Mouse (Mus musculus): ENCODE measurements at regions not wholly inside any gene's neighbourhood (a gene's known extent, or its start where the extent isn't known, plus 50 kb on each side); places are given as distances from the start of the nearest gene placed in this dataset.

DNA sequence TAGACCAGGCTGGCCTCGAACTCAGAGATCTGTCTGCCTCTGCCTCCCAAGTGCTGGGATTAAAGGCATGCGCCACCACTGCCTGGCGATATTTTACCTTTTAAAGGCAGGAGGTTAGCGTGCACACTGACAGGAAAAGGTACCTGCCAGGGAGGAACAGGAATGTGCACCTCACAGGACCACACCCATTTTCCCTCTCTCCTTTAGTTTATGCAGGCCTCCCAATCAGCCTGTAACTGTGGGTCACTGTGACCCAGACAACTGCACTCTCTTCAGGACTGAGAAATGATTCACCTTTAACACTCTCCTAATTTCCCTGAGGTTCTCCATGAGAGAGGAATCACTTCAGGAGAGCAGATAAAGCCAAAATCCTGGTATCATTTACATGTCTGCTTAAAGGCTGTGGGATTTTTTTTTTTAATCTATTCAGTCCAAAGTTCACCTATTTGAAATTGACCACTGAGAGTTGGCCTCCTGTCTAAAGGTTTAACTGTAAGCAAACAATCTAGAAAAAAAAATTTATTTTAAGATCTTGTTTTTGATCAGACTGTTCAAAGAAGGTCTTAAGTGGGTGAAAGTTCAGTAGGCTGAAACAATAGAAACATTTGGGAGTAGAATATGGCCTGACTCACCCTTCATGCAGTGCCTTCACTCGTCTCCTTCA lies 61.7 kb upstream of the Lrig2 start:
- no peak for TF ChIP-seq CTCF (IDR thresholded peaks at IDR 0.05; ENCODE audit: low read depth)
- H3K4me2 ChIP-seq (ENCODE audit: low read depth) = no peak overlapping the region
- no peak overlapping the region for H3K4me3 ChIP-seq (ENCODE audit: low read depth, low read length)
- ATAC-seq (no peak), DNase-seq (no peak)
- no peak overlapping the region for H3K9ac ChIP-seq
- H3K9me3 ChIP-seq (ENCODE audit: low read length) = no peaks in the 10 kb centered on the region
- no peaks in the 10 kb centered on the region for H3K27me3 ChIP-seq (ENCODE audit: insufficient read depth, low read length)
- no peaks in the 10 kb centered on the region for H3K36me3 ChIP-seq (ENCODE audit: insufficient read depth)
- no peak overlapping the region for H3K27ac ChIP-seq (ENCODE audit: low read depth, low read length)
- no peaks in the 10 kb centered on the region for H3K4me1 ChIP-seq (ENCODE audit: insufficient read depth)
- WGBS = 87% methylated on average over 5 of the region's 5 CpGs

DNA sequence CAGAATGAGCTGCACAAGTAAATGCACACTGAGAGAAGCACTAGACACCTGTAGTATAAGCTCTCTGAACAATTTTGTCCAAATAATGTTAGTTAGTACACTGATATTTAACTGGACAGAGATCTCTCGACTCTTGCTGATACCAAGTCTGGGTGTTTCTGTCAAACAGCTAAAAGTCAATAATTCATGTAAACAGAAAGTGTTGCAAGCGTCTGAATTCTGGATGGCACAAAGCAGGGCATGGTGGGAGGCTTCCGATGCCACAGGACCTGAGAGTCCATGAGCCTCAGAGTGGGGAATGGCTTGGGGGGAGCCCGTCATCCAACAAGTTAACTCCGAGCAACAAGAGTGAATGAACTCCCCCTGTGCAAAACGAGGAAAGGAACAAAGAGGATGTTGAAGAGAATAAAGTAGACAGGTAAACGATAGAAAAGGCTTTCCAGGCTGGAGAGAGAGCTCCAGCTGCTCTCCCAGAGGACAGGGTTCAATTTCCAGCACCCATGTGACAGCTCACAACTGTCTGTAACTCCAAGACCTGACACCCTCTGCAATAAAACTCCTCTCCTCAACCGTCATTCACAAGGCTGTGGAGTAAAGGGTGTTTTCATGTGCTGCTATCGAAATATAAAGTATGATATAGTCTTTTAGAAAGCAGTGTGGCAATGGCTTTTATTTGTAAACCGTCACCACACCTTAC lies 60.4 kb upstream of the Lrig2 start:
- Histone ChIP-seq H3K4me3 (ENCODE audit: low read depth, low read length) (no peak overlapping the region), H3K4me2 (ENCODE audit: low read depth) (no peak overlapping the region), H3K36me3 (ENCODE audit: insufficient read depth) (no peaks in the 10 kb centered on the region), H3K27ac (ENCODE audit: low read depth, low read length) (no peak overlapping the region), H3K9ac (no peak overlapping the region), H3K27me3 (ENCODE audit: insufficient read depth, low read length) (no peaks in the 10 kb centered on the region), H3K9me3 (ENCODE audit: low read length) (no peaks in the 10 kb centered on the region), H3K4me1 (ENCODE audit: insufficient read depth) (no peaks in the 10 kb centered on the region)
- no peak for ATAC-seq
- 76% methylated on average over 10 of the region's 10 CpGs for WGBS
- no peak for DNase-seq
- no peak for TF ChIP-seq CTCF (IDR thresholded peaks at IDR 0.05; ENCODE audit: low read depth)

DNA sequence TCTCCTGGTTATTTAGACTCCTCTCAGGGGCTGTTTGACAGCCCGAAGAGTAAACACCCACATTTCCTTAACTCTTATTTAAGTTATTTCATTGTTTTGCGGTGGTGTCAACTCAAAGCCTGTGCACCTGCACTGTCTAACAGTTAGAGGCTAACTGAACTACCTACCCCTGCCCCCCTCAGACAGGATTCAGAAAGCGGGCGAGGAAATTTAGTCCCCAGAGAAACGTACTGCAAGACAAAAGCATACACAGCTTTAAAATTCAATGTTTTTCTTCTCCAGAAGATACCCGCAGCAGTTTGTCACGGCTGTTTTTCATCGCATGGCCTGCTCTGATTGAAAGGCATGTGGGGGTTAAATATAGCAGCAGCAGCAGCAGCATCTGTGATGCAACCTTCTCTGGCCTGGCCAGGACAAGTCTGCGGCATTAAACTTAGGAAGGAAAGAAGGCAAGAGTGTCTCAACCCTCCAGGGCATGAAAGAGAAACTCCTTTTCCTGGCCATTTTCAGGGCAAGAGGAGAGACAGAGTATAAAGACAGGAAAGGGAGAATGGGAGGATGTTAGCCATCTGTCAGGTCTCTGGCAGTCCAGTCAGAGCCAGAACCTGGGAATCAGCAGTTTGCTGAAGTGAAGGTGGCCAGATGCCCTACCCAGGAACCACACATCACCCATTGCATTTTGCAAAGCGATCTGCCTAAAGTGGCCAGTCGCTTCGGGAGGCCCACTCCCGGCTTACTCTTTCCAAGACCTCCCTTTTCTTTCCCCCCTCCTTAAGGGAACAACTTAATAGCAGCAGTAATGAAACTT lies 53.9 kb upstream of the Lrig2 start:
- TF ChIP-seq CTCF (IDR thresholded peaks at IDR 0.05; ENCODE audit: low read depth) = no peak
- Histone ChIP-seq H3K4me2 (ENCODE audit: low read depth) (no peak overlapping the region), H3K27ac (ENCODE audit: low read depth, low read length) (no peak overlapping the region), H3K4me3 (ENCODE audit: low read depth, low read length) (no peak overlapping the region), H3K9me3 (ENCODE audit: low read length) (no peaks in the 10 kb centered on the region), H3K36me3 (ENCODE audit: insufficient read depth) (no peaks in the 10 kb centered on the region), H3K4me1 (ENCODE audit: insufficient read depth) (no peaks in the 10 kb centered on the region), H3K9ac (no peak overlapping the region), H3K27me3 (ENCODE audit: insufficient read depth, low read length) (no peaks in the 10 kb centered on the region)
- DNase-seq (no peak), ATAC-seq (no peak)
- WGBS = 64% methylated on average over 13 of the region's 13 CpGs

DNA sequence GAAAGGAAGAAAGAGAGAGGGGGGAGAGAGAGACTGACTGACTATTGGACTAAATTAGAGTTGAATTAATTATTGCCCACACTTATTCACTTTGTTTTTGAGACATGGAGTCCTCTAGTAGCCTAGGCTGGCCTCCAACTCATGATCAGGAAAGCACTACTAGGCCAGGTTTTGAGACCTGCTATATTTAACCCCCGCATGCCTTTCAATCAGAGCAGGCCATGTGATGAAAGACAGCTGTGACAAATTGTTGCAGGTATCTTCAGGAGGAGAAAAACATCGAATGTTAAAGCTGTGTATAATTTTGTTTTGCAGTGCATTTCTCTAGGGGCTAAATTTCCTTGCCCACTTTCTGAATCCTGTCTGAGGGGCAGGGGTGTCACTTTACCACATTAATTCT lies 53.1 kb upstream of the Lrig2 start:
- no peaks in the 10 kb centered on the region for H3K9me3 ChIP-seq (ENCODE audit: low read length)
- 88% methylated on average over 2 of the region's 2 CpGs for WGBS
- H3K4me2 ChIP-seq (ENCODE audit: low read depth) = no peak overlapping the region
- H3K36me3 ChIP-seq (ENCODE audit: insufficient read depth) = no peaks in the 10 kb centered on the region
- ATAC-seq (no peak), DNase-seq (no peak)
- H3K27ac ChIP-seq (ENCODE audit: low read depth, low read length) = no peak overlapping the region
- H3K4me1 ChIP-seq (ENCODE audit: insufficient read depth) = no peaks in the 10 kb centered on the region
- H3K27me3 ChIP-seq (ENCODE audit: insufficient read depth, low read length) = no peaks in the 10 kb centered on the region
- TF ChIP-seq CTCF (IDR thresholded peaks at IDR 0.05; ENCODE audit: low read depth) = no peak
- no peak overlapping the region for H3K9ac ChIP-seq
- H3K4me3 ChIP-seq (ENCODE audit: low read depth, low read length) = no peak overlapping the region

DNA sequence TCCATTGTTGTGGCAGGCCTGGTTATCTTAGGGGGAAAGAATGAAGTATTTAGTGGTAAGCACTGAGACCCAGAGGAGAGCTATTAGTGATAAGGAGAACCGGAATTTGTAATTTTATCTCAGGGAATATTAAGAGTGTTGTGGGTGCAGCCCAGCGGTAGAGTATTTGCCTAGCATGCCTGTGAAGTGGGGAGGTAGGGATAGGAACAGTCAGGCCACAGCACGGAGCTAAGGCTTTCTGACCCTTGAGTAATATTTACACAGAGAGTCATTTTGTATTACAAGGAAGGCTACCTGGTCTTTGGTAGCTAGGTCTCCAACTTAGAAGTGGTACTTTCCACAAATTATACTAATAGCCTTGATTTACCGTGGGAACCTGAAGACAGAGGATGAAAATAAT lies 49.8 kb upstream of the Lrig2 start:
- H3K27ac ChIP-seq (ENCODE audit: low read depth, low read length) = no peak overlapping the region
- DNase-seq (no peak), ATAC-seq (no peak)
- H3K9me3 ChIP-seq (ENCODE audit: low read length) = no peaks in the 10 kb centered on the region
- no peak for TF ChIP-seq CTCF (IDR thresholded peaks at IDR 0.05; ENCODE audit: low read depth)
- no peak overlapping the region for H3K9ac ChIP-seq
- WGBS = 76% methylated on average over 4 of the region's 4 CpGs
- no peak overlapping the region for H3K4me2 ChIP-seq (ENCODE audit: low read depth)
- no peaks in the 10 kb centered on the region for H3K27me3 ChIP-seq (ENCODE audit: insufficient read depth, low read length)
- no peak overlapping the region for H3K4me3 ChIP-seq (ENCODE audit: low read depth, low read length)
- H3K36me3 ChIP-seq (ENCODE audit: insufficient read depth) = no peaks in the 10 kb centered on the region
- H3K4me1 ChIP-seq (ENCODE audit: insufficient read depth) = no peaks in the 10 kb centered on the region

Data from forebrain, postnatal 0 days (tissue).